Mouse (Mus musculus) cerebellum, adult 2 months (tissue): Measurements from ENCODE around the gene Npas3.

Source experiments
- CTCF ChIP-seq: fragments of 200-500 bp; IDR thresholded peaks from 2 replicates; pipeline ENCODE4 v1.5.1; 2011; ENCODE audit warnings: low read depth, mild to moderate bottlenecking, control low read depth, low read length, moderate library complexity, borderline replicate concordance; ENCODE audit not compliant: insufficient read depth
- POLR2A ChIP-seq: fragments of 200-500 bp; IDR thresholded peaks from 2 replicates; pipeline ENCODE4 v1.6.1; 2011; ENCODE audit warnings: low read length, control low read depth, borderline replicate concordance; ENCODE audit not compliant: insufficient read depth

GRCm38 (mm10) chr12:53416096-53416495 lies 167.6 kb downstream of the Npas3 start:
- no peak for TF ChIP-seq CTCF
- TF ChIP-seq POLR2A: no peak
